Mouse (Mus musculus) layer of hippocampus, adult 2 months (tissue): ENCODE data around the gene Ppm1e. TPM values are rescaled to one million over a fixed set of nuclear protein-coding genes. Genes with fewer than 3 reads are reported as not detected.

Experiments
- DNase-seq, 2 experiments: peaks; one replicate each; pipeline ENCODE4 v3.0.0; 2022; ENCODE audit warnings: low spot score in 2 of 2
- H3K27ac ChIP-seq: fragments of 200-600 bp; 2 replicates; pipeline ENCODE4 v1.8.1; 2022
- H3K4me3 ChIP-seq: fragments of 200-600 bp; 2 replicates; pipeline ENCODE4 v1.8.1; 2022; ENCODE audit warnings: mild to moderate bottlenecking
- CTCF ChIP-seq: fragments of 200-600 bp; conservative IDR thresholded peaks from 2 replicates; pipeline ENCODE4 v1.8.1; 2022; ENCODE audit warnings: antibody characterized with exemption, mild to moderate bottlenecking, moderate library complexity
- total RNA-seq, 2 experiments: library from RNA; stranded (reverse); gene quantifications; 2 replicates each; pipeline ENCODE4 v1.2.3; 2021

Ppm1e gene
- total RNA-seq, 2 experiments from 2014 or later = 249 to 267 TPM

DNA sequence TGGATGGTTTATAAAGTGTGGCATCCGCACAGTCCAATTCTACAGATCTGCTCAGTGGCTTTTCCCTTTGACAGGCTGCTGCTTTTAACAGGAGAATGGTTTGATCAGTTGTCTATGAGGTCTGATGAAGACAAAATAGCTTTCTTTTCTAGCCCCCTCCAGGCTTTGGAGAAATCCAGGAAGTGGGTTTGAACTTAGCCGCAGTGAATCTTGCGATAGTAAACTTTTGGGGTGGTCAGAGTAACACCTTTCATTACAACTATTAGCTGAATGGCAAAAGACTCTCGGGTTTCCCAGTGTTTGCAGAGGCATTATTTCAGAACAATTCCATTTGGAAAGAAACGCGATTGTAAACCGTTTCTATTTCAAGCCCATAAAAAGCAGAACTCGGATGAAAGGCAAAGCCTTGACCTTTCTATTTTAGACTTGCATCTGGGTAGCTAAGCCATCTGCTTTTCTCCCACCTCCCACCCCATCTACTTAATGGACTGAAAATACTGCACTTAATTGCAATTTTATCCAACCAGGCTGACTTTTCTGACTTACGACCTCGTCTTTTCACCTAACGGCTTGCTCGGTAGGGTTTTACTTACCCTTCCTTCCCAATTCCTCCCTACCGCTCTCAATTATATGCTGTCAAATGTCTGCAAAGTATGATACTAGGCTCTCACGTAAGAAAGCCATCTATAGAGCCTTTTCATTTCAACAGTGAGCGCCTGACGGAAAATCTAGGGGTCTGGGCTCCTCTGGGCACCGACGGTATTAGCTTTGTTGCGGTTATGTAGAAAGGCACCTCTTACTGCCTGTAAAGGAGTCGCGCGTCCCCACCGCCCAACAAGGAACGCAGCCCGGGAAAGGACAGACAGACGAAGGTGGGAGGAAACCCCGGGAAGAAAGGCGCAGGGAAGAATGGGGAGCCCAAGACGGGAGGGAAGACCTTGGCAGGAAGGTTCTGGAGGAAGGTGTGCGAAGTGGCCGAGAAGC lies 1.2 kb downstream of the Ppm1e start:
- peak overlapping the region; percentile 99 for H3K27ac ChIP-seq
- TF ChIP-seq CTCF = no peak

DNA sequence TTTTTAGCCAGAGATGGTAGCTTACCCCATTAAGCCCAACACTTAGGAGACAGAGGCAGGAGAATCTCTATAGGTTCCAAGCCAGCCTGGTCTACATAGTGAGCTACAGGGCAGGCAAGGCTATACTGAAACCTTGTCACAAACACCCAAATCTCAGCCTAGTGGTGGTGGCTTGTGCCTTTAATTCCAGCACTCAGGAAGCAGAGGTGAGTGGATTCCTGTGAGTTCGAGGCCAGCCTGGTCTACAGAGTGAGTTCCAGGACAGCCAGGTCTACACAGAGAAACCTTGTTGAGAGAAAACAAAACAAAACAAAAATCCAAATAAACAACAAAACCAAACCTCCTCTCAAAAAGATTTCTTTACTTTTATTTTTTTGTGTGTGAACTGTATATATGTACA lies 4.0 kb downstream of the Ppm1e start:
- no peak for DNase-seq
- Histone ChIP-seq H3K27ac (no peak overlapping the region), H3K4me3 (no peak overlapping the region)
- no peak for TF ChIP-seq CTCF

More for the DNA sequence above, 1.2 kb downstream of the Ppm1e start:
- peak overlapping the region; percentile 75 for H3K4me3 ChIP-seq
- DNase-seq = peak in 1 of 2 experiments; percentile 33

- no peak overlapping the region for H3K4me3 ChIP-seq
- no peak for DNase-seq
- TF ChIP-seq CTCF = no peak
- no peak overlapping the region for H3K27ac ChIP-seq
Observed at GRCm38 (mm10) chr11:87353646-87354170, 5.1 kb downstream of the Ppm1e start.

DNA sequence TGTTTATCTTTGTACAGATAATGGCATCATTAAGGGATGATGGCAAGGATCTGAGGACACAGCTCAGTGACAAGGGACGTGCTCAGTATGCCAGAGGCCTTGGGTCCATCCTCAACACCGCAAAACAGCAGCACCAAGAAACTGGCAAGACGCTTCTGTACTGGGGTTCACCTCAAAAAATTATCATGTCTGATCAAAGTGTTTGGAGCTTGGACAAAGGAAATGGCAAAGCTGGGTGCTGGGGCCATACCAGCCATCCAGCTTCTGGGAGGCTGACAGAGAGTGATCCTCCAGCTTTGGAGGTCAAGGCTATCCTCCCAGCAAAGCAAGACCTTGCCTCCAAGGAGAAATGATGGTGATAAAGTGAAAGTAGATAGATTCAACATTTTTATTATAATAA lies 32.4 kb downstream of the Ppm1e start:
- Histone ChIP-seq H3K27ac (peak overlapping the region; percentile 32; the same call in 1 of the 2 replicates), H3K4me3 (no peak overlapping the region)
- DNase-seq = no peak
- TF ChIP-seq CTCF = no peak

- no peak for TF ChIP-seq CTCF
- no peak for DNase-seq
- Histone ChIP-seq H3K4me3 (no peak overlapping the region), H3K27ac (peak overlapping the region; percentile 36; the same call in 1 of the 2 replicates)
Observed at GRCm38 (mm10) chr11:87322558-87322957, 36.3 kb downstream of the Ppm1e start.

- peak overlapping the region; percentile 84 for H3K27ac ChIP-seq
- TF ChIP-seq CTCF = no peak
- DNase-seq = no peak
- no peak overlapping the region for H3K4me3 ChIP-seq
Observed at GRCm38 (mm10) chr11:87320007-87320406, 38.8 kb downstream of the Ppm1e start.

GRCm38 (mm10) chr11:87318956-87319708 lies 39.7 kb downstream of the Ppm1e start:
- Histone ChIP-seq H3K4me3 (no peak overlapping the region), H3K27ac (peak overlapping the region; percentile 84)
- no peak for TF ChIP-seq CTCF
- peak in 1 of 2 experiments; percentile 72 for DNase-seq

DNA sequence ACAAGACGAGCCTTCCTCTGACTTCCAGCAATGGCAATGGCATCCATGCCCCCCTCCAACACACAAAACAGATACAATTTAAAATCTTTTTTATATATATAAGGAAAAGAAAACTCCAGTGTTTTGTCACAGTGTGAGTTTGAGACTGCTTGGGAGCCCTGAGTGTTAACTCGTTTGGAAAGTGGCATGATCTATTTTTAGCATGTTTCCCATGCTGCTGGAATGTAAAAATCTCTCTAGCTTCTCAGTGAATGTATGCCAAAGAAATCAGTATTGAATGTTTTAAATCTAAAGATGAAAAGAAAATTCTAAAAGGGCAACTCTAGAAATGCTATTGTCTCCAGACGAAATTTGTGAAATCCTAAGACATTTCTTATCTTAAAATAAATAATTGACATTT lies 45.3 kb downstream of the Ppm1e start:
- Histone ChIP-seq H3K4me3 (no peak overlapping the region), H3K27ac (0 out of 2 replicates have a peak overlapping the region, but pooled peaks have one; percentile 3)
- TF ChIP-seq CTCF = no peak
- no peak for DNase-seq

- DNase-seq = no peak
- Histone ChIP-seq H3K27ac (peak overlapping the region; percentile 51; the same call in 1 of the 2 replicates), H3K4me3 (no peak overlapping the region)
- no peak for TF ChIP-seq CTCF
Observed at GRCm38 (mm10) chr11:87310309-87310708, 48.5 kb downstream of the Ppm1e start.

GRCm38 (mm10) chr11:87309329-87310074 lies 49.3 kb downstream of the Ppm1e start:
- no peak for DNase-seq
- Histone ChIP-seq H3K27ac (peak overlapping the region; percentile 51), H3K4me3 (no peak overlapping the region)
- no peak for TF ChIP-seq CTCF

- no peak overlapping the region for H3K4me3 ChIP-seq
- H3K27ac ChIP-seq = peak overlapping the region; percentile 40
- no peak for TF ChIP-seq CTCF
- no peak for DNase-seq
Observed at GRCm38 (mm10) chr11:87299066-87299465, 59.8 kb downstream of the Ppm1e start.

- H3K27ac ChIP-seq = 0 out of 2 replicates have a peak overlapping the region, but pooled peaks have one; percentile 25
- DNase-seq = no peak
- TF ChIP-seq CTCF = no peak
Observed at GRCm38 (mm10) chr11:87296467-87296866, 62.4 kb downstream of the Ppm1e start.

GRCm38 (mm10) chr11:87295636-87296035 lies 63.2 kb downstream of the Ppm1e start:
- Histone ChIP-seq H3K27ac (0 out of 2 replicates have a peak overlapping the region, but pooled peaks have one; percentile 33), H3K4me3 (no peak overlapping the region)
- no peak for TF ChIP-seq CTCF
- no peak for DNase-seq

More at GRCm38 (mm10) chr11:87296467-87296866, 62.4 kb downstream of the Ppm1e start:
- H3K4me3 ChIP-seq = no peak overlapping the region
